Mouse (Mus musculus): ENCODE results near the gene Gm10959. TPM values are rescaled to one million over a fixed set of nuclear protein-coding genes. Genes with fewer than 3 reads are reported as not detected.

Gene Gm10959
- total and polyA plus RNA-seq, 3 experiments, result not detected

DNA sequence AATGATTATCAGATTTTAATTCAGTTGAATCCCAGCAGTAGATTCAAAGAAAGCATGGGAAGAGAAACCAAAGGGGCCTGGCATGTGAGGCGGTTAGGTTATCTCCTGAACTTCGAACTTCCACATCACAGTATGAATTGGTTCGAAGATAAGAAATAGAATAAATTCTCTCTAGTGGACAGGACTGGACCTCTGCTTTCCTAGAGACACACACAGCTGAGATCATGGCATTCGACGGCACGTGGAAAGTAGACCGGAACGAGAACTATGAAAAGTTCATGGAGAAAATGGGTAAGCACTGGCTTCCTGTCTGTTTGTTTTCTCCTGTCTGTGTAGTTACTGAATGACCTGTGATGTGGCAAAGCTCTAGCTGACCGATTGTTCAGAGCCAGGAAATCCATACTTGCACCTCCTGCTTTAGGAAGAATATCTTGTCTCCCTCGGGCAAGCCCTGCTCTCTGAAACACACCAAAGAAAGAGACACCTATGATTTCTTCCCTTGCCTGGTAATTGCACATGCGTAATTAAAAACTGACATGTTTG is 23.9 kb downstream of the Gm10959 start:
- Histone ChIP-seq H3K36me3 (ENCODE audit: control insufficient read depth in 1 of 2, insufficient read depth in 2 of 2, low read length in 2 of 2) (no peaks in the 10 kb centered on the region), H3K79me2 (ENCODE audit: control insufficient read depth, insufficient read depth, low read length, poor library complexity) (no peaks in the 10 kb centered on the region), H3K9ac (ENCODE audit: control insufficient read depth, low read depth, low read length, poor library complexity, severe bottlenecking) (no peak overlapping the region), H3K9me3 (replicated peaks; ENCODE audit: insufficient read depth, low read length) (no peaks in the 10 kb centered on the region), H3K27ac (ENCODE audit: control insufficient read depth, low read depth, low read length) (no peak overlapping the region), H3K4me3 (ENCODE audit: control insufficient read depth in 1 of 2, insufficient read depth in 1 of 2, low read depth in 2 of 2, low read length in 2 of 2) (no peak overlapping the region), H3K27me3 (ENCODE audit: control insufficient read depth in 1 of 2, insufficient read depth in 2 of 2, low read length in 2 of 2) (no peaks in the 10 kb centered on the region; a peak in 1 of 4 replicates), H3K4me1 (ENCODE audit: control insufficient read depth in 1 of 2, insufficient read depth in 2 of 2, low read length in 2 of 2) (no peaks in the 10 kb centered on the region)
- TF ChIP-seq ZNF384 (IDR thresholded peaks at IDR 0.05; ENCODE audit: low read depth, low read length), result no peak
- no peak for TF ChIP-seq RAD21 (IDR thresholded peaks at IDR 0.05; ENCODE audit: low read depth, low read length)
- no peak for TF ChIP-seq UBTF (IDR thresholded peaks at IDR 0.05; ENCODE audit: borderline replicate concordance, insufficient read depth, low read depth, low read length)
- no peak for TF ChIP-seq MXI1 (IDR thresholded peaks at IDR 0.05; ENCODE audit: low read depth, low read length)
- TF ChIP-seq NRF1 (IDR thresholded peaks at IDR 0.05; ENCODE audit: insufficient read depth, low read depth, low read length, poor library complexity, severe bottlenecking), result no peak
- no peak for TF ChIP-seq KAT2A (conservative IDR thresholded peaks at IDR 0.05; ENCODE audit: low read depth, low read length)
- TF ChIP-seq MAX (IDR thresholded peaks at IDR 0.05; ENCODE audit: low read length), result no peak
- TF ChIP-seq HCFC1 (IDR thresholded peaks at IDR 0.05; ENCODE audit: low read depth, low read length), result no peak
- no peak for TF ChIP-seq MEF2A (IDR thresholded peaks at IDR 0.05; ENCODE audit: extremely low read depth, insufficient replicate concordance, low read depth, low read length, poor library complexity, severe bottlenecking)
- no peak for TF ChIP-seq SMC3 (IDR thresholded peaks at IDR 0.05; ENCODE audit: low read depth, low read length)
- no peak for TF ChIP-seq RCOR1 (IDR thresholded peaks at IDR 0.05; ENCODE audit: low read depth, low read length)
- no peak for TF ChIP-seq USF2 (IDR thresholded peaks at IDR 0.05; ENCODE audit: borderline replicate concordance in 1 of 2, insufficient read depth in 1 of 2, low read depth in 1 of 2, low read length in 2 of 2)
- no peak for TF ChIP-seq USF1 (IDR thresholded peaks at IDR 0.05; ENCODE audit: low read depth, low read length)
- no peak for DNase-seq (ENCODE audit: low read depth, low spot score)

DNA sequence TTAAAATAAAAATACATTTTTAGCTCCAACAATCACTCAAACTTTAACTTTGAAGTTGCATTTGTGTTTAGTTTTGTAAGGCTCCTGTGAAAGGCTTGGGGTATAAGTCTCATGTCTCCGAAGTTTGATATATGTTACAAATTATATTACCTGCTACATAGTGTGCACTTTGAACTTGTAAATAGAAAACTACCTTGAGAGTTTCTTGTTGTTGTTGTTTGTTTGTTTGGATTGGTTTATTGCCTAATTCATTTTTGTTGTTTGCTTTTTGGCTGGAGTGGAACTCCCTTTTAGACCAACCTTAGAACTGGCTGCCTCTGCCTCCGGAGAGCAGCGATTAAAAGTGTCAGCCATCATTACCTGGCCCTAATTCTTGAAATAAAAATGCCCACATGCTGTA is 24.4 kb downstream of the Gm10959 start, which contains the start of gene Fabp2:
Gene Fabp2 (plus strand): TSS at position 301 of the 400 bp plus-strand sequence.
- Histone ChIP-seq H3K4me3 (ENCODE audit: control insufficient read depth in 1 of 2, insufficient read depth in 1 of 2, low read depth in 2 of 2, low read length in 2 of 2) (no peak within 1 kb of the TSS), H3K9me3 (replicated peaks; ENCODE audit: insufficient read depth, low read length) (no peaks in the 10 kb centered on the region), H3K9ac (ENCODE audit: control insufficient read depth, low read depth, low read length, poor library complexity, severe bottlenecking) (no peak within 1 kb of the TSS), H3K4me1 (ENCODE audit: control insufficient read depth in 1 of 2, insufficient read depth in 2 of 2, low read length in 2 of 2) (no peaks in the 10 kb centered on the region), H3K36me3 (ENCODE audit: control insufficient read depth in 1 of 2, insufficient read depth in 2 of 2, low read length in 2 of 2) (no peaks in the 10 kb centered on the region), H3K27ac (ENCODE audit: control insufficient read depth, low read depth, low read length) (no peak within 1 kb of the TSS), H3K27me3 (ENCODE audit: control insufficient read depth in 1 of 2, insufficient read depth in 2 of 2, low read length in 2 of 2) (no peaks in the 10 kb centered on the region; a peak in 1 of 4 replicates), H3K79me2 (ENCODE audit: control insufficient read depth, insufficient read depth, low read length, poor library complexity) (no peaks in the 10 kb centered on the region)
- no peak for TF ChIP-seq UBTF (IDR thresholded peaks at IDR 0.05; ENCODE audit: borderline replicate concordance, insufficient read depth, low read depth, low read length)
- no peak for TF ChIP-seq RAD21 (IDR thresholded peaks at IDR 0.05; ENCODE audit: low read depth, low read length)
- TF ChIP-seq EP300 (IDR thresholded peaks at IDR 0.05; ENCODE audit: low read depth in 1 of 2, low read length in 2 of 2), result no peak
- TF ChIP-seq ZMIZ1 (IDR thresholded peaks at IDR 0.05; ENCODE audit: low read depth, low read length), result no peak
- TF ChIP-seq USF1 (IDR thresholded peaks at IDR 0.05; ENCODE audit: low read depth, low read length), result no peak
- TF ChIP-seq CHD2 (IDR thresholded peaks at IDR 0.05; ENCODE audit: low read length), result no peak
- no peak for TF ChIP-seq JUND (IDR thresholded peaks at IDR 0.05; ENCODE audit: low read depth, low read length)
- TF ChIP-seq NELFE (IDR thresholded peaks at IDR 0.05; ENCODE audit: low read depth, low read length), result no peak
- no peak for TF ChIP-seq CTCF (IDR thresholded peaks at IDR 0.05 in 2 of 3, conservative IDR thresholded peaks at IDR 0.05 in 1 of 3; ENCODE audit: control insufficient read depth in 1 of 3, insufficient read depth in 1 of 3, low read depth in 2 of 3, low read length in 3 of 3, poor library complexity in 1 of 3, severe bottlenecking in 1 of 3)
- TF ChIP-seq MYB (IDR thresholded peaks at IDR 0.05; ENCODE audit: low read depth, low read length), result no peak
- no peak for TF ChIP-seq MEF2A (IDR thresholded peaks at IDR 0.05; ENCODE audit: extremely low read depth, insufficient replicate concordance, low read depth, low read length, poor library complexity, severe bottlenecking)
- no peak for DNase-seq (ENCODE audit: low read depth, low spot score)
